31 mouse cellular contexts compared by ENCODE assay signal in the genomic region with DNA sequence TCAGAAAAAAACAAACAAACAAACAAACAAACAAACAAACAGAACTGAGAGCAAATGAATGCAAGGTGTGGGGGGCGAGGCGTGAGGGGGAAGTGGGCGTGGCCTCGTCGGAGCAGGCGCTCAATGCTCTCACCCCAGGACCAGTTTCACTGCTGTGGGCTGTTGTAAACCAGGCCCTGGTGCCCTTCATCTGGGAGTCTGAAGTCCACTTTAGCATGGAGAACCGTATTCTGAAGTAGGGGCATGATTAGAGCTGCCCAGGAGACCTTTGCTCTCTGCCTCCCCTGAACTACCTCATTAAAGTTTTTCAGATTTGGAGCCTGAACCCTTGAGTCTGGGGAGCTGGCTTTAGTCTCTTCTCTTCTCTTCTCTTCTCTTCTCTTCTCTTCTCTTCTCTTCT. TPM values are rescaled to one million over a fixed set of nuclear protein-coding genes. Genes with fewer than 3 reads are reported as not detected.
DNase-seq lines count a peak whose midpoint lies in the region; ATAC-seq and TF ChIP-seq lines count a peak whose summit lies in the region.
"Had no signal": no experiment of that assay in that cellular context is flagged by ENCODE, and none has a peak within 500 bp of the region (broad histone marks: within the 10 kb centered on the region; RNA-seq: fewer than 3 reads in every experiment).

No protein-coding gene starts in this region.

- H3K36me3 ChIP-seq in kidney, embryonic 16.5 days (ENCODE audit: insufficient read depth, low read length), result no peaks in the 10 kb centered on the region
- no peaks in the 10 kb centered on the region for H3K36me3 ChIP-seq in ES-Bruce4 (ENCODE audit: control insufficient read depth, insufficient read depth, low read length, poor library complexity, severe bottlenecking)
- H3K36me3 ChIP-seq in intestine, embryonic 16.5 days (ENCODE audit: control insufficient read depth, insufficient read depth, low read length), result no peaks in the 10 kb centered on the region
- H3K36me3 ChIP-seq: embryonic facial prominence, embryonic 10.5 days; embryonic facial prominence, embryonic 13.5 days; forebrain, embryonic 12.5 days; forebrain, embryonic 15.5 days; heart, embryonic 12.5 days; heart, embryonic 15.5 days; hindbrain, embryonic 10.5 days; hindbrain, embryonic 13.5 days had no signal

- H3K27ac ChIP-seq in kidney, embryonic 16.5 days (ENCODE audit: low read length), result no peak overlapping the region
- no peak overlapping the region for H3K27ac ChIP-seq in ES-Bruce4 (ENCODE audit: insufficient read depth, low read length)
- H3K27ac ChIP-seq in intestine, embryonic 16.5 days (ENCODE audit: low read length), result no peak overlapping the region
- H3K27ac ChIP-seq: embryonic facial prominence, embryonic 10.5 days; embryonic facial prominence, embryonic 13.5 days; forebrain, embryonic 12.5 days; forebrain, embryonic 15.5 days; heart, embryonic 15.5 days; hindbrain, embryonic 10.5 days; hindbrain, embryonic 13.5 days had no signal

- peaks cover 28% of the 10 kb centered on the region for H3K4me1 ChIP-seq in kidney, embryonic 16.5 days (ENCODE audit: insufficient read depth, low read length)
- peaks cover 8% of the 10 kb centered on the region for H3K4me1 ChIP-seq in ES-Bruce4 (ENCODE audit: control insufficient read depth, insufficient read depth, low read length)
- peaks cover 16% of the 10 kb centered on the region for H3K4me1 ChIP-seq in intestine, embryonic 16.5 days (ENCODE audit: control insufficient read depth, insufficient read depth, low read length)

- H3K9ac ChIP-seq in kidney, embryonic 16.5 days (replicated peaks; ENCODE audit: low read length), result no peak overlapping the region
- peak overlapping the region; percentile 44; the same call in 1 of the 2 replicates for H3K9ac ChIP-seq in ES-Bruce4 (ENCODE audit: low read depth, poor library complexity, severe bottlenecking)
- H3K9ac ChIP-seq in intestine, embryonic 16.5 days (ENCODE audit: low read depth, low read length), result no peak overlapping the region
- H3K9ac ChIP-seq: embryonic facial prominence, embryonic 13.5 days; forebrain, embryonic 12.5 days; forebrain, embryonic 15.5 days; heart, embryonic 12.5 days; heart, embryonic 15.5 days; hindbrain, embryonic 13.5 days had no signal

- H3K9me3 ChIP-seq in kidney, embryonic 16.5 days (ENCODE audit: low read length), result no peaks in the 10 kb centered on the region
- no peaks in the 10 kb centered on the region for H3K9me3 ChIP-seq in ES-Bruce4 (replicated peaks; ENCODE audit: control insufficient read depth, insufficient read depth, low read length, poor library complexity, severe bottlenecking)
- H3K9me3 ChIP-seq in intestine, embryonic 16.5 days (ENCODE audit: control insufficient read depth, low read length), result no peaks in the 10 kb centered on the region
- H3K9me3 ChIP-seq: embryonic facial prominence, embryonic 10.5 days; embryonic facial prominence, embryonic 13.5 days; forebrain, embryonic 12.5 days; forebrain, embryonic 15.5 days; heart, embryonic 12.5 days; heart, embryonic 15.5 days; hindbrain, embryonic 10.5 days; hindbrain, embryonic 13.5 days had no signal

- DNase-seq in kidney, adult 11 months, result peak; percentile 73
- DNase-seq in kidney, postnatal 10 days, result no peak
- peak; percentile 81 for DNase-seq in kidney, adult 9 months
- DNase-seq in MN1 (ENCODE audit: low spot score), result no peak
- DNase-seq in retina, embryonic 14.5 days (ENCODE audit: low spot score), result no peak
- DNase-seq: adrenal gland, adult 8-10 months; adrenal gland, postnatal 25 days; B cell, adult 2 months; cerebellum, adult 11-12 months; cerebellum, adult 8-10 months; cerebellum, postnatal 10 days; cerebellum, postnatal 36 days; embryo, embryonic 11 days; gastrocnemius, postnatal 36 days; heart, postnatal 10 days; heart, postnatal 36 days had no signal

- H3K4me2 ChIP-seq in kidney, embryonic 16.5 days (replicated peaks; ENCODE audit: low read depth, low read length), result no peak overlapping the region
- H3K4me2 ChIP-seq in intestine, embryonic 16.5 days (ENCODE audit: low read depth, low read length), result no peak overlapping the region
- H3K4me2 ChIP-seq: embryonic facial prominence, embryonic 13.5 days; forebrain, embryonic 12.5 days; forebrain, embryonic 15.5 days; heart, embryonic 12.5 days; heart, embryonic 15.5 days; hindbrain, embryonic 13.5 days had no signal

- ATAC-seq in kidney, embryonic 16.5 days (ENCODE audit: low FRiP score, low TSS enrichment), result no peak
- ATAC-seq in intestine, embryonic 16.5 days, result peak; percentile 73
- ATAC-seq: activated CD4-positive, CD25-positive, alpha-beta regulatory T cell, adult 4 months; forebrain, embryonic 15.5 days; hindbrain, embryonic 16.5 days had no signal

- TF ChIP-seq POLR2A in ES-Bruce4 (IDR thresholded peaks at IDR 0.05; ENCODE audit: insufficient read depth, low read length), result no peak

- no peak for TF ChIP-seq CTCF in ES-Bruce4 (IDR thresholded peaks at IDR 0.05; ENCODE audit: low read depth, low read length)

- 86% methylated on average over 7 of the region's 7 CpGs for WGBS in kidney, embryonic 16.5 days
- WGBS in intestine, embryonic 16.5 days, result 69% methylated on average over 7 of the region's 7 CpGs

- no peak for TF ChIP-seq EP300 in ES-Bruce4 (IDR thresholded peaks at IDR 0.05; ENCODE audit: insufficient read depth, low read depth, low read length)

- H3K4me3 ChIP-seq in kidney, embryonic 16.5 days (ENCODE audit: low read length), result no peak overlapping the region
- H3K4me3 ChIP-seq in ES-Bruce4 (ENCODE audit: low read depth, low read length), result no peak overlapping the region
- no peak overlapping the region for H3K4me3 ChIP-seq in intestine, embryonic 16.5 days (ENCODE audit: low read length)
- H3K4me3 ChIP-seq: embryonic facial prominence, embryonic 10.5 days; embryonic facial prominence, embryonic 13.5 days; erythroblast, embryonic 14.5 days; forebrain, embryonic 12.5 days; forebrain, embryonic 15.5 days; heart, embryonic 12.5 days; heart, embryonic 15.5 days; hindbrain, embryonic 10.5 days; hindbrain, embryonic 13.5 days had no signal

- H3K27me3 ChIP-seq in kidney, embryonic 16.5 days (ENCODE audit: insufficient read depth, low read length), result no peaks in the 10 kb centered on the region
- H3K27me3 ChIP-seq in ES-Bruce4 (ENCODE audit: control insufficient read depth, insufficient read depth, low read length, poor library complexity, severe bottlenecking), result no peaks in the 10 kb centered on the region
- H3K27me3 ChIP-seq in intestine, embryonic 16.5 days (replicated peaks; ENCODE audit: control insufficient read depth, insufficient read depth, low read length), result no peaks in the 10 kb centered on the region
- H3K27me3 ChIP-seq: CH12.LX; embryonic facial prominence, embryonic 13.5 days; forebrain, embryonic 12.5 days; forebrain, embryonic 15.5 days; heart, embryonic 12.5 days; heart, embryonic 15.5 days; hindbrain, embryonic 13.5 days had no signal

RNA-seq across cellular contexts. Expression of a gene that starts 40.8 kb away (rescaled TPM):
- polyA plus RNA-seq in kidney, embryonic 16.5 days (2015; fragmentation: Nextera tagmentation; extraction: Ambion mirVana), result 4.4 and 5.1 TPM in 2 replicates
- 39.6 and 39.9 TPM in 2 replicates for polyA plus RNA-seq in ES-Bruce4 (2011; ENCODE audit: insufficient read depth, insufficient read length, low read depth, missing spikeins)
- polyA plus RNA-seq in intestine, embryonic 16.5 days (2015; fragmentation: Nextera tagmentation; extraction: Ambion mirVana), result 2.4 and 2.9 TPM in 2 replicates

Comparison
In these comparisons a context has a peak if more than half of its experiments do, and no peak if none do; other contexts are left out.
1. DNase-seq: peak in kidney, adult 11 months (single experiment) and kidney, adult 9 months (single experiment); none in kidney, postnatal 10 days (single experiment), MN1 (single experiment) and retina, embryonic 14.5 days (single experiment).